Mouse (Mus musculus): ENCODE results near the gene Ak8. TPM values are rescaled to one million over a fixed set of nuclear protein-coding genes. Genes with fewer than 3 reads are reported as not detected.

Ak8 gene
- polyA plus RNA-seq, 1 experiment from 2014 or later = 0.52 TPM

- Histone ChIP-seq H3K4me2 (ENCODE audit: low read depth, low read length) (no peak overlapping the region), H3K27ac (ENCODE audit: low read length) (no peak overlapping the region), H3K36me3 (ENCODE audit: control insufficient read depth, insufficient read depth) (peaks cover 35% of the 10 kb centered on the region), H3K9me3 (replicated peaks; ENCODE audit: control insufficient read depth, low read length) (no peaks in the 10 kb centered on the region), H3K27me3 (ENCODE audit: control insufficient read depth, insufficient read depth, low read depth, low read length) (no peaks in the 10 kb centered on the region), H3K4me1 (ENCODE audit: control insufficient read depth, low read depth, low read length) (no peaks in the 10 kb centered on the region), H3K9ac (ENCODE audit: low read depth, low read length) (no peak overlapping the region), H3K4me3 (ENCODE audit: low read depth, low read length) (no peak overlapping the region)
- 40% methylated on average over 4 of the region's 4 CpGs for WGBS (ENCODE audit: insufficient replicate concordance)
- no peak for ATAC-seq (ENCODE audit: low read depth)
Measured at GRCm38 (mm10) chr2:28680710-28681109, 19.3 kb upstream of the Ak8 start.

DNA sequence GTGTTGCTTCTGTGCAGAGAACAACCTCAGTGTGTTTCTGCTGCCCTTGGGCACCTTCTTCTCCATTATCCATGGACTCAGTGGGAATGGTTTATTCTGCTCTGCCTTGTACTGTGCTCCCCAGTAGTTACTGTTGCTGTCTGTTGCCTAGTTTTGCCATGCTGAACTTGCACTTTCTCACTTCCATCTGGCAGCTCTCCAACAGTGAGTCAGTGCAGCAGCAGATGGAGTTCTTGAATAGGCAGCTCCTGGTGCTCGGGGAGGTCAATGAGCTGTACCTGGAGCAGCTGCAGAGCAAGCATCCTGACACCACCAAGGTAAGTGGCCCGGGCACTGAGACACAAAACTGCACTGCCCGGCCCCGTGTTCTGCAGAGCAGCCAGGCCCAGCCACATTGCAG lies 18.2 kb upstream of the Ak8 start:
- 81% methylated on average over 4 of the region's 4 CpGs for WGBS (ENCODE audit: insufficient replicate concordance)
- H3K27me3 ChIP-seq (ENCODE audit: control insufficient read depth, insufficient read depth, low read depth, low read length) = no peaks in the 10 kb centered on the region
- ATAC-seq (ENCODE audit: low read depth) = no peak
- H3K9ac ChIP-seq (ENCODE audit: low read depth, low read length) = no peak overlapping the region
- no peaks in the 10 kb centered on the region for H3K9me3 ChIP-seq (replicated peaks; ENCODE audit: control insufficient read depth, low read length)
- no peak overlapping the region for H3K4me3 ChIP-seq (ENCODE audit: low read depth, low read length)
- peaks cover 35% of the 10 kb centered on the region for H3K36me3 ChIP-seq (ENCODE audit: control insufficient read depth, insufficient read depth)
- H3K4me2 ChIP-seq (ENCODE audit: low read depth, low read length) = no peak overlapping the region
- no peak overlapping the region for H3K27ac ChIP-seq (ENCODE audit: low read length)
- no peaks in the 10 kb centered on the region for H3K4me1 ChIP-seq (ENCODE audit: control insufficient read depth, low read depth, low read length)

DNA sequence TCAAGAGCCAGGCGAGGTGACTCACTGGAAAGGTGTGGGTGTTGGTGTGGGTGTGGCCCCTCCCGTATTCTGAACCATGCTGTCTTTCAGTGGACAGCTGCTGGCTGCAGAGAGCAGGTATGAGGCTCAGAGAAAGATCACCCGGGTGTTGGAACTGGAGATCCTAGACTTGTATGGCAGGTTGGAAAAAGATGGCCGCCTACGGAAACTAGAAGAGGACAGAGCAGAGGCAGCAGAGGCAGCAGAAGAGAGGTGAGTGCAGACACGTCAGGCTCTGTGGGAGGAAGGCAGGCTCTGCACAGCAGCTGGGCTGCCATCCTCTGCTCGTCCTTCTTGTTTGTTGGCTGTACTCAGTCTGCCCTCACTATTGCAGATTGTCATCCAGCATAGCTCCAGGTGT lies 14.1 kb upstream of the Ak8 start:
- H3K4me2 ChIP-seq (ENCODE audit: low read depth, low read length) = no peak overlapping the region
- H3K36me3 ChIP-seq (ENCODE audit: control insufficient read depth, insufficient read depth) = peaks cover 26% of the 10 kb centered on the region
- H3K4me3 ChIP-seq (ENCODE audit: low read depth, low read length) = no peak overlapping the region
- ATAC-seq (ENCODE audit: low read depth) = no peak
- H3K4me1 ChIP-seq (ENCODE audit: control insufficient read depth, low read depth, low read length) = no peaks in the 10 kb centered on the region
- no peak overlapping the region for H3K9ac ChIP-seq (ENCODE audit: low read depth, low read length)
- WGBS (ENCODE audit: insufficient replicate concordance) = 75% methylated on average over 7 of the region's 7 CpGs
- H3K9me3 ChIP-seq (replicated peaks; ENCODE audit: control insufficient read depth, low read length) = no peaks in the 10 kb centered on the region
- no peaks in the 10 kb centered on the region for H3K27me3 ChIP-seq (ENCODE audit: control insufficient read depth, insufficient read depth, low read depth, low read length)
- H3K27ac ChIP-seq (ENCODE audit: low read length) = no peak overlapping the region

DNA sequence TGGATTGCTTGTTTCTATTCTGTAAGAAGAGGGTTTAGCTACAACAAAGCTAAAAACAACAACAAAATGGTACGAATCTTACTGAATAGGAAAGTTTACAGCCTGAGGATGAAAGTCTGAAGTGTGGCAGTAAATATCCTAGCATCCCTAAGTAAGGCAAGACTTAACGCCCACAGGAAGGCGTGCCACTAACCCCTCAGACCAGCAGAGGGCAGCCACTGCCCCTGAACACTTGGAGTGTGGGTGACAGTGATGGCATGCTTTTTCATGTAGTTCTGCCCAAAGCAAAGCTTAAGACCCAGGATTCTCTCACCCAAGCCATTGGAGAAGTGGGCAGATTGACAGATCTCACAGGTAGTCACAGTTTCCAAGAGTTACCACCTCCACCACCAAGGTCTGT lies 11.5 kb upstream of the Ak8 start:
- 41% methylated on average over 3 of the region's 3 CpGs for WGBS (ENCODE audit: insufficient replicate concordance)
- ATAC-seq (ENCODE audit: low read depth) = no peak

GRCm38 (mm10) chr2:28692692-28693091 lies 7.3 kb upstream of the Ak8 start:
- H3K4me1 ChIP-seq (ENCODE audit: control insufficient read depth, low read depth, low read length) = no peaks in the 10 kb centered on the region
- H3K27me3 ChIP-seq (ENCODE audit: control insufficient read depth, insufficient read depth, low read depth, low read length) = no peaks in the 10 kb centered on the region
- H3K36me3 ChIP-seq (ENCODE audit: control insufficient read depth, insufficient read depth) = no peaks in the 10 kb centered on the region
- no peaks in the 10 kb centered on the region for H3K9me3 ChIP-seq (replicated peaks; ENCODE audit: control insufficient read depth, low read length)
- H3K27ac ChIP-seq (ENCODE audit: low read length) = no peak overlapping the region
- H3K9ac ChIP-seq (ENCODE audit: low read depth, low read length) = no peak overlapping the region
- no peak overlapping the region for H3K4me2 ChIP-seq (ENCODE audit: low read depth, low read length)
- ATAC-seq (ENCODE audit: low read depth) = no peak
- H3K4me3 ChIP-seq (ENCODE audit: low read depth, low read length) = no peak overlapping the region
- 69% methylated on average over 9 of the region's 9 CpGs for WGBS (ENCODE audit: insufficient replicate concordance)

More for the DNA sequence above, 11.5 kb upstream of the Ak8 start:
- H3K27ac ChIP-seq (ENCODE audit: low read length) = no peak overlapping the region
- peaks cover 9% of the 10 kb centered on the region for H3K36me3 ChIP-seq (ENCODE audit: control insufficient read depth, insufficient read depth)
- H3K9me3 ChIP-seq (replicated peaks; ENCODE audit: control insufficient read depth, low read length) = no peaks in the 10 kb centered on the region
- no peak overlapping the region for H3K4me2 ChIP-seq (ENCODE audit: low read depth, low read length)
- H3K4me3 ChIP-seq (ENCODE audit: low read depth, low read length) = no peak overlapping the region
- H3K27me3 ChIP-seq (ENCODE audit: control insufficient read depth, insufficient read depth, low read depth, low read length) = no peaks in the 10 kb centered on the region
- no peaks in the 10 kb centered on the region for H3K4me1 ChIP-seq (ENCODE audit: control insufficient read depth, low read depth, low read length)
- no peak overlapping the region for H3K9ac ChIP-seq (ENCODE audit: low read depth, low read length)

DNA sequence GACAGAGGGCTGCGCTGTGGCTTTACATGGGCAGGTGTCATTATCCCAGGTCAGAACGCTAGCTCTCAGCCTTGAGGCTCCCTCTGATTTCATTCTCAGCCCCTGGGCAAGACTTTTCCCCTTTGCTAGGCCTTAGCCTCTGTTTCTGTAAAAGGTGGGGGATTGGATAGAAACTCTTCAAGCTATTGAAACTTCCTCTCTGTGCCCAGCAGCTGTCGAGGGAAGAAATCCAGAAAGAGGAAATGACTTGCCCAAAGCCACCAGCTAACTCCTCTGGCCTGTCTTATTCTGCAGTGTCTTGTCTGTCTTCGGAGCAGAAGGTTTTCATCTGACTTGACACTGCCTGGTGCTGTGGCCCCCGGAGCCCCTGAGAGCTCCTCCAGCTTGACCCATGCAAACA lies 1.4 kb upstream of the Ak8 start:
- H3K4me1 ChIP-seq (ENCODE audit: control insufficient read depth, low read depth, low read length) = peaks cover 24% of the 10 kb centered on the region
- H3K36me3 ChIP-seq (ENCODE audit: control insufficient read depth, insufficient read depth) = no peaks in the 10 kb centered on the region
- H3K4me2 ChIP-seq (ENCODE audit: low read depth, low read length) = peak overlapping the region; percentile 88
- H3K4me3 ChIP-seq (ENCODE audit: low read depth, low read length) = no peak overlapping the region
- ATAC-seq (ENCODE audit: low read depth) = no peak
- WGBS (ENCODE audit: insufficient replicate concordance) = 31% methylated on average over 5 of the region's 5 CpGs
- H3K9ac ChIP-seq (ENCODE audit: low read depth, low read length) = no peak overlapping the region
- H3K27me3 ChIP-seq (ENCODE audit: control insufficient read depth, insufficient read depth, low read depth, low read length) = peaks cover 10% of the 10 kb centered on the region
- H3K27ac ChIP-seq (ENCODE audit: low read length) = peak overlapping the region; percentile 54; the same call in 1 of the 2 replicates
- H3K9me3 ChIP-seq (replicated peaks; ENCODE audit: control insufficient read depth, low read length) = no peaks in the 10 kb centered on the region

DNA sequence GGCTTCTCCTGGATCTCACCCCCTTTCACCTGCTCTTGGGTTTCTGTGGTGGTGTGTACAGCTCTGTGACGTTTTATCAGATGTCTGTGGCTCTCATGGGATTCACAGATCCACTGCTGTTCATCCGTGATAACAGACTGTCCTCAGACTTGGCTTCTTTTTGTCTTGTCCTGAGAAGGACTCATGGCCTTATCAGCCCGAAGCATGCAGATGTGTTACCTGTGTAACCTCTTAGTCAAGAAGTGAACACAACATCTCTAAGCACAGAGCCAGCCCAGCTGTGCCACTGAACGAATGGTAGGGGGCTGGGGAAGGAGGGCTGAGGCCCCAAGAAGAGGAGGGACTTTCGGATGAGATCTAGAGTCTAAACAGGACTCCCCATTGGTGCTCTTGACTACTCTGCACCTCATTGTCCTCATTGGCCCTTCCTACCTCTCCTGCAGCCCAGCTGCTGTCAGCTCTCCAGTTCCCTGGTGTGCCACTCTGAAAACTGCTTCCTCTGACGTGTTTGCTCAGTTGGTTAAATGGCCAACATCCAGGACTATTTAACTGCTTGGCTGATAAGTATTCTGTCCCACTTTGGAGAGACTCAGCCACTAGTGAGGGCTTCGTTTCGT lies 1.8 kb downstream of the Ak8 start:
- H3K9me3 ChIP-seq (replicated peaks; ENCODE audit: control insufficient read depth, low read length) = no peaks in the 10 kb centered on the region
- no peak overlapping the region for H3K27ac ChIP-seq (ENCODE audit: low read length)
- H3K36me3 ChIP-seq (ENCODE audit: control insufficient read depth, insufficient read depth) = no peaks in the 10 kb centered on the region
- ATAC-seq (ENCODE audit: low read depth) = peak; percentile 80
- no peak overlapping the region for H3K9ac ChIP-seq (ENCODE audit: low read depth, low read length)
- peak overlapping the region; percentile 26 for H3K4me2 ChIP-seq (ENCODE audit: low read depth, low read length)
- H3K4me1 ChIP-seq (ENCODE audit: control insufficient read depth, low read depth, low read length) = peaks cover 31% of the 10 kb centered on the region
- peaks cover 10% of the 10 kb centered on the region for H3K27me3 ChIP-seq (ENCODE audit: control insufficient read depth, insufficient read depth, low read depth, low read length)
- H3K4me3 ChIP-seq (ENCODE audit: low read depth, low read length) = no peak overlapping the region
- 26% methylated on average over 8 of the region's 8 CpGs for WGBS (ENCODE audit: insufficient replicate concordance)

DNA sequence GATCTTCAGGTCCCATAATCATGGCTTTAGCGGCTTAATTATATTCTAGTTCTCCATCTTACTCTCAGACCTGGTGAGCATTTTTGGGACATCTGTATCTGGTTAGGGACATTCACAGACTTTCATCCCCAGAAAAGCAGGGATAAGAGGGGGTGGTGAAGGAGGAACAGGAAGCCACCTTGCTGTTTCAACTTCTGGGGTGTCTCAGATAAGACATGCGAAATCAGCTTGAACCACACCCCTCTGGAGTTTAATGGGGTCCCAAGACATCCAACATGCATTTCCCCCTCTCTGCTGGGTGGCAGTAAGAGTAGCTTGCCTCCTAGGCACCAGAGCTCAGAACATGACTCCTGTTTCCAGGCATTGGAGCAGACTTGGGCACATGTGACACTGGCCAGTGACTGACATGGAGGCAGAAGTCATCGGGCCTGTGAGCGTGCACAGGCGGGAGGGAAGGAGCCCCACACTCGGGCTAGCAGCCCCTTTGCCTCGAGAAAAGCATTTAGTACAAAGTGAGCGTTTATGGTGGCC lies 6.2 kb downstream of the Ak8 start:
- Histone ChIP-seq H3K4me1 (ENCODE audit: control insufficient read depth, low read depth, low read length) (peaks cover 19% of the 10 kb centered on the region), H3K9ac (ENCODE audit: low read depth, low read length) (no peak overlapping the region), H3K27me3 (ENCODE audit: control insufficient read depth, insufficient read depth, low read depth, low read length) (no peaks in the 10 kb centered on the region), H3K9me3 (replicated peaks; ENCODE audit: control insufficient read depth, low read length) (no peaks in the 10 kb centered on the region), H3K27ac (ENCODE audit: low read length) (no peak overlapping the region), H3K4me2 (ENCODE audit: low read depth, low read length) (no peak overlapping the region), H3K36me3 (ENCODE audit: control insufficient read depth, insufficient read depth) (no peaks in the 10 kb centered on the region), H3K4me3 (ENCODE audit: low read depth, low read length) (no peak overlapping the region)
- WGBS (ENCODE audit: insufficient replicate concordance) = 41% methylated on average over 8 of the region's 8 CpGs
- no peak for ATAC-seq (ENCODE audit: low read depth)

DNA sequence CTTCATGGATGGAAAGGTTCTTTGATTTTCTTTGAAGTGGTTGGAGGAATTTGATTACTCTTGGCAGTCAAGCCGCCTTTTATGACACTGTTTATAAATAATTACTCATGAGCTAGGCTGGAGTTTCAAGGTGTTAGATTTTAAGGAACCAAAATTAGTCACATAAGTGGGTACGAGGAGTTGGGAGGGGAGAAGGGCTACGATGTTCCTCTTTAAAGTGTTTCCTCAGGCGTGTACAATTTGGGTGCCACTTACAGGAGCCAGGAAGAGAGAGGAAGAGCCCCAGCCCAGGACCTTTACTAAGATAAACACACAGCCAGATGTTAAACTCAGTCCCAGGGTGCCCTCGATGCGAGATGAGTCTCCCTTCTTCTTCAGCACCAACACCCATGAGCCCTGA lies 6.8 kb downstream of the Ak8 start:
- no peaks in the 10 kb centered on the region for H3K36me3 ChIP-seq (ENCODE audit: control insufficient read depth, insufficient read depth)
- H3K4me2 ChIP-seq (ENCODE audit: low read depth, low read length) = no peak overlapping the region
- no peak overlapping the region for H3K27ac ChIP-seq (ENCODE audit: low read length)
- H3K9ac ChIP-seq (ENCODE audit: low read depth, low read length) = no peak overlapping the region
- H3K9me3 ChIP-seq (replicated peaks; ENCODE audit: control insufficient read depth, low read length) = no peaks in the 10 kb centered on the region
- 29% methylated on average over 6 of the region's 6 CpGs for WGBS (ENCODE audit: insufficient replicate concordance)
- ATAC-seq (ENCODE audit: low read depth) = no peak
- peaks cover 13% of the 10 kb centered on the region for H3K4me1 ChIP-seq (ENCODE audit: control insufficient read depth, low read depth, low read length)
- H3K4me3 ChIP-seq (ENCODE audit: low read depth, low read length) = no peak overlapping the region
- no peaks in the 10 kb centered on the region for H3K27me3 ChIP-seq (ENCODE audit: control insufficient read depth, insufficient read depth, low read depth, low read length)

Data from liver, embryonic 16.5 days (tissue).